ENCODE assay signal across 10 mouse cellular contexts in the genomic region with DNA sequence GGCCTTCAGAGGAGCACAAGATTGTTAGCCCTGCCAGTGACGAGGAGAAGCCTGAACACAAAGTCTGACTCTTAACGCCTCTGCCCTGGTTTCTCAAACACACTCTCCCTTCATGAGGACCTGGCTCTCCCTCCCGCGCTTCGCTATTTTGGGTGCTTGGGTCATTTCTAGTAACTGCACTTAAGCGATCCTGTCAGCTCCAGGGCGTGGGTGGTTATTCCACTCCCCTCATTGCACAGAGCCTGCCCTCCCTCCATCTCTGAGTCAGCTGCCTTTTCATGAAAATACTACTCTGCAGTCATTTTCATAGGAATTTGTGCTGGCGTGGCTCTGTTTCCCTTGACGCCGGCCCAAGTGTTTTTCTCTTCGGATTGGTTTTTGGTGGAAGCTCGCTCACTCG. TPM values are rescaled to one million over a fixed set of nuclear protein-coding genes. Genes with fewer than 3 reads are reported as not detected.
DNase-seq lines count a peak whose midpoint lies in the region; TF ChIP-seq lines count a peak whose summit lies in the region.
"Had no signal": no experiment of that assay in that cellular context is flagged by ENCODE, and none has a peak within 500 bp of the region (broad histone marks: within the 10 kb centered on the region; RNA-seq: fewer than 3 reads in every experiment).

No protein-coding gene starts in this region.

- TF ChIP-seq CTCF in lung, adult 2 months (IDR thresholded peaks at IDR 0.05; ENCODE audit: insufficient read depth, low read length) = no peak

- TF ChIP-seq POLR2A in lung, adult 2 months (IDR thresholded peaks at IDR 0.05; ENCODE audit: borderline replicate concordance, extremely low read depth, low read depth, low read length) = no peak

- DNase-seq in lung, adult 18-20 months = peak; percentile 12 to 24
- DNase-seq in lung, adult 2 months = no peak
- DNase-seq in heart, adult 9 months (ENCODE audit: low spot score in 2 of 2) = peak; percentile 3 to 14
- peak; percentile 49 to 90 for DNase-seq in left cerebral cortex, postnatal 25 days (ENCODE audit: low spot score in 2 of 2)
- DNase-seq in telencephalon, adult 2 months (ENCODE audit: low read depth, low spot score) = peak; percentile 73
- DNase-seq in neural tube, embryonic 10.5 days (ENCODE audit: extremely low spot score, low spot score) = no peak
- no peak for DNase-seq in cerebellum, adult 8-10 months

- 74% methylated on average over 13 of the region's 13 CpGs for WGBS in lung, adult 2 months

- no peaks in the 10 kb centered on the region for H3K4me1 ChIP-seq in lung, adult 2 months (ENCODE audit: control insufficient read depth, insufficient read depth, low read length)
- H3K4me1 ChIP-seq: forebrain, embryonic 13.5 days; stomach, embryonic 15.5 days had no signal

- no peak overlapping the region for H3K4me3 ChIP-seq in lung, adult 2 months (replicated peaks; ENCODE audit: extremely low read depth, low read depth, low read length)
- H3K4me3 ChIP-seq: forebrain, embryonic 13.5 days; hindbrain, embryonic 15.5 days; stomach, embryonic 15.5 days had no signal

- intact Hi-C loops in left cerebral cortex, postnatal 25 days (cut with DNase I) = no loop called here

RNA-seq across cellular contexts. Expression of a gene that starts 13.2 kb away (rescaled TPM):
- 77.8 and 82.7 TPM in 2 replicates for polyA plus RNA-seq in lung, adult 2 months (2012; rRNA removed)
- total RNA-seq in left cerebral cortex, postnatal 25 days (2021) = 1 to 10 TPM; 4.2 to 6.4 TPM

Comparison
In these comparisons a context has a peak if more than half of its experiments do, and no peak if none do; other contexts are left out.
1. DNase-seq: peak in lung, adult 18-20 months (2 of 2), heart, adult 9 months (2 of 2), left cerebral cortex, postnatal 25 days (2 of 2) and telencephalon, adult 2 months (single experiment); none in lung, adult 2 months (single experiment), neural tube, embryonic 10.5 days (single experiment) and cerebellum, adult 8-10 months (single experiment).